Mouse (Mus musculus): ENCODE data around the gene Lpcat2b. TPM values are rescaled to one million over a fixed set of nuclear protein-coding genes. Genes with fewer than 3 reads are reported as not detected.

The Lpcat2b gene
- polyA plus RNA-seq, 1 experiment = not detected

- WGBS = 66% methylated on average over 4 of the region's 4 CpGs
- TF ChIP-seq POLR2A (IDR thresholded peaks at IDR 0.05; ENCODE audit: insufficient read depth, low read depth, low read length) (no peak), CTCF (IDR thresholded peaks at IDR 0.05; ENCODE audit: insufficient read depth, low read depth, low read length) (no peak)
- H3K4me1 ChIP-seq (ENCODE audit: control insufficient read depth, insufficient read depth, low read length) = peaks cover 3% of the 10 kb centered on the region
- no peak overlapping the region for H3K27ac ChIP-seq (ENCODE audit: insufficient read depth, low read depth, low read length)
- no peak overlapping the region for H3K4me3 ChIP-seq (ENCODE audit: insufficient read depth, low read depth, low read length)
Measured at GRCm38 (mm10) chr5:107467098-107467497, 35.7 kb downstream of the Lpcat2b start.

- TF ChIP-seq POLR2A (IDR thresholded peaks at IDR 0.05; ENCODE audit: insufficient read depth, low read depth, low read length) (no peak), CTCF (IDR thresholded peaks at IDR 0.05; ENCODE audit: insufficient read depth, low read depth, low read length) (no peak)
- 89% methylated on average over 10 of the region's 10 CpGs for WGBS
Measured at GRCm38 (mm10) chr5:107470600-107471329, 39.4 kb downstream of the Lpcat2b start.

GRCm38 (mm10) chr5:107480194-107480593 lies 48.8 kb downstream of the Lpcat2b start:
- 93% methylated on average over 2 of the region's 2 CpGs for WGBS
- Histone ChIP-seq H3K27ac (ENCODE audit: insufficient read depth, low read depth, low read length) (no peak overlapping the region), H3K4me3 (ENCODE audit: insufficient read depth, low read depth, low read length) (no peak overlapping the region), H3K4me1 (ENCODE audit: control insufficient read depth, insufficient read depth, low read length) (no peaks in the 10 kb centered on the region)
- no peak for TF ChIP-seq POLR2A (IDR thresholded peaks at IDR 0.05; ENCODE audit: insufficient read depth, low read depth, low read length)
- TF ChIP-seq CTCF (IDR thresholded peaks at IDR 0.05; ENCODE audit: insufficient read depth, low read depth, low read length) = no peak

More at GRCm38 (mm10) chr5:107470600-107471329, 39.4 kb downstream of the Lpcat2b start:
- Histone ChIP-seq H3K4me1 (ENCODE audit: control insufficient read depth, insufficient read depth, low read length) (peaks cover 3% of the 10 kb centered on the region), H3K27ac (ENCODE audit: insufficient read depth, low read depth, low read length) (no peak overlapping the region), H3K4me3 (ENCODE audit: insufficient read depth, low read depth, low read length) (no peak overlapping the region)

Other genes with a start within 250 kb of the Lpcat2b start
- not detected in 2 replicates for gene Tgfbr3, start 141.9 kb upstream of the Lpcat2b start, polyA plus RNA-seq (2012; ENCODE audit: insufficient read depth, insufficient read length, low replicate concordance, missing spikeins)
- not detected in 2 replicates for gene Brdt, start 100.4 kb upstream of the Lpcat2b start, polyA plus RNA-seq (2012; ENCODE audit: insufficient read depth, insufficient read length, low replicate concordance, missing spikeins)
- not detected in 2 replicates for gene Ephx4, start 28.8 kb upstream of the Lpcat2b start, polyA plus RNA-seq (2012; ENCODE audit: insufficient read depth, insufficient read length, low replicate concordance, missing spikeins)
- not detected in 2 replicates for gene Btbd8, start 6.4 kb downstream of the Lpcat2b start, polyA plus RNA-seq (2012; ENCODE audit: insufficient read depth, insufficient read length, low replicate concordance, missing spikeins)
- gene Gm42669, start 76.1 kb downstream of the Lpcat2b start, polyA plus RNA-seq (2012; ENCODE audit: insufficient read depth, insufficient read length, low replicate concordance, missing spikeins) = not detected in 2 replicates
- gene 1700028K03Rik, start 103.2 kb downstream of the Lpcat2b start, polyA plus RNA-seq (2012; ENCODE audit: insufficient read depth, insufficient read length, low replicate concordance, missing spikeins) = not detected in 2 replicates
- gene Rpap2, start 165.8 kb downstream of the Lpcat2b start, polyA plus RNA-seq (2012; ENCODE audit: insufficient read depth, insufficient read length, low replicate concordance, missing spikeins) = not detected in 2 replicates
- not detected in 2 replicates for gene Glmn, start 166.3 kb downstream of the Lpcat2b start, polyA plus RNA-seq (2012; ENCODE audit: insufficient read depth, insufficient read length, low replicate concordance, missing spikeins)

Measured in olfactory bulb, adult 2 months (tissue).